Mouse (Mus musculus): ENCODE results near the gene Chka. TPM values are rescaled to one million over a fixed set of nuclear protein-coding genes. Genes with fewer than 3 reads are reported as not detected.

Gene Chka
- total RNA-seq, 2 experiments from 2014 or later, result 106 to 122 TPM

Other genes with a start within 250 kb of the Chka start
- 10 to 100 TPM; 10.2 to 11.4 TPM for gene Lrp5, start 165.2 kb upstream of the Chka start, total RNA-seq (2021)
- 10 to 100 TPM; 22.4 to 28.7 TPM for gene 1810055G02Rik, start 143.5 kb upstream of the Chka start, total RNA-seq (2021)
- gene Kmt5b, start 84.4 kb upstream of the Chka start, total RNA-seq (2021), result 10 to 100 TPM; 56.6 to 60.1 TPM
- gene Tcirg1, start 55.4 kb downstream of the Chka start, total RNA-seq (2021), result 10 to 100 TPM; 20.2 to 22.4 TPM
- gene Ndufs8, start 61.0 kb downstream of the Chka start, total RNA-seq (2021), result 100 to 1,000 TPM; 133 to 144 TPM
- gene Aldh3b1, start 78.0 kb downstream of the Chka start, total RNA-seq (2021), result 1 to 10 TPM; 2.8 to 3.0 TPM
- gene Unc93b1, start 83.4 kb downstream of the Chka start, total RNA-seq (2021), result 10 to 100 TPM; 14.2 to 14.5 TPM
- gene Aldh3b3, start 106.9 kb downstream of the Chka start, total RNA-seq (2021), result not detected
- under 1 TPM; 0.72 to 0.86 TPM for gene Aldh3b2, start 120.6 kb downstream of the Chka start, total RNA-seq (2021)
- gene Acy3, start 134.8 kb downstream of the Chka start, total RNA-seq (2021), result 1 to 10 TPM; 1.4 TPM
- not detected for gene Tbx10, start 141.0 kb downstream of the Chka start, total RNA-seq (2021)
- gene Nudt8, start 148.8 kb downstream of the Chka start, total RNA-seq (2021), result 10 to 100 TPM in 1 of 2 experiments, 1 to 10 TPM in 1; 8.2 to 11.1 TPM
- gene Gm49405, start 148.9 kb downstream of the Chka start, total RNA-seq (2021), result 1 to 10 TPM; 1.4 to 2.1 TPM
- gene Doc2g, start 151.5 kb downstream of the Chka start, total RNA-seq (2021), result 1 to 10 TPM; 4.2 to 4.4 TPM
- 100 to 1,000 TPM; 238 to 250 TPM for gene Ndufv1, start 161.0 kb downstream of the Chka start, total RNA-seq (2021)
- 100 to 1,000 TPM; 377 to 393 TPM for gene Gstp1, start 186.2 kb downstream of the Chka start, total RNA-seq (2021)
- gene Gstp2, start 194.2 kb downstream of the Chka start, total RNA-seq (2021), result 10 to 100 TPM; 36.3 to 43.5 TPM
- not detected for gene Gstp3, start 207.8 kb downstream of the Chka start, total RNA-seq (2021)
- gene Cabp2, start 229.8 kb downstream of the Chka start, total RNA-seq (2021), result not detected
- 10 to 100 TPM; 29.7 to 46.0 TPM for gene Cdk2ap2, start 245.4 kb downstream of the Chka start, total RNA-seq (2021)
- 100 to 1,000 TPM; 169 to 174 TPM for gene Pitpnm1, start 248.2 kb downstream of the Chka start, total RNA-seq (2021)

Data from layer of hippocampus, postnatal 36 days (tissue).